Mouse (Mus musculus): Measurements from ENCODE around the gene Atp6v1a. TPM values are rescaled to one million over a fixed set of nuclear protein-coding genes. Genes with fewer than 3 reads are reported as not detected.

The Atp6v1a gene
- total RNA-seq (2023): 22.0 TPM

DNA sequence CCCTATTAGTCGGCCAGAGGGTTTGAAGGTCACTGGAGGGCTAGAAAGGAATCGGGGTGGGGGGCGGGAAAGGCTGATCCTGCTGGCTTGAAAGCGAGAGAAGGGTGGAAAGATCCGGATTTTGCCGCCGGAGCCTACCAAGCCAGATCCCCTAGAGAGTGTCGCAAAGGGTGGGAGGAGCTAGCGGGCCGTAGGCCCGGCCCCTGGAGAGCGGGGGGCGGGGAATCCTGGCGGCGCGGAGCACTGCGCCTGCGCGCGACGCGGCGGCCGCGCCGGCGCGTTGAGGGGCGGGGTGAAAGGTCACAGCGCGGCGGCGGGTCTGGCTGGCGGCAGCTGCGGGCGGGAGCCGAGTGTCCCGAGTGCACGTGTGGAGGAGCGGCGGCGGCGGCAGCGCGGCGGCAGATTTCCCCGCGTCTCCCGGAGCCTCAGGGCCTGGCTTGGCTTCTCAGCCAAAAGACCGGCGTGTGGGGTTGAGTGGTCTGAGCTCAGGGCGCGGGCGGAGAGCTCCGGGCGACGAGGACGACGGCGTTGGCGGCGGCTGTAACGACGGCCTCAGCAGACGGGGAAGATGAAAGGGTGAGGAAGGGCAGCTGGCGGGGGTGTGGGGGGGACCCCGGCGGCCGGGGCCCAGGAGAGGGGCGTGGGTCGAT is at the start of gene Atp6v1a, which contains the start of gene Naa50:
Atp6v1a (minus strand) TSS at position 170 of the 650 bp plus-strand sequence.
Naa50 (plus strand) TSS at position 295 of the 650 bp plus-strand sequence.

DNA sequence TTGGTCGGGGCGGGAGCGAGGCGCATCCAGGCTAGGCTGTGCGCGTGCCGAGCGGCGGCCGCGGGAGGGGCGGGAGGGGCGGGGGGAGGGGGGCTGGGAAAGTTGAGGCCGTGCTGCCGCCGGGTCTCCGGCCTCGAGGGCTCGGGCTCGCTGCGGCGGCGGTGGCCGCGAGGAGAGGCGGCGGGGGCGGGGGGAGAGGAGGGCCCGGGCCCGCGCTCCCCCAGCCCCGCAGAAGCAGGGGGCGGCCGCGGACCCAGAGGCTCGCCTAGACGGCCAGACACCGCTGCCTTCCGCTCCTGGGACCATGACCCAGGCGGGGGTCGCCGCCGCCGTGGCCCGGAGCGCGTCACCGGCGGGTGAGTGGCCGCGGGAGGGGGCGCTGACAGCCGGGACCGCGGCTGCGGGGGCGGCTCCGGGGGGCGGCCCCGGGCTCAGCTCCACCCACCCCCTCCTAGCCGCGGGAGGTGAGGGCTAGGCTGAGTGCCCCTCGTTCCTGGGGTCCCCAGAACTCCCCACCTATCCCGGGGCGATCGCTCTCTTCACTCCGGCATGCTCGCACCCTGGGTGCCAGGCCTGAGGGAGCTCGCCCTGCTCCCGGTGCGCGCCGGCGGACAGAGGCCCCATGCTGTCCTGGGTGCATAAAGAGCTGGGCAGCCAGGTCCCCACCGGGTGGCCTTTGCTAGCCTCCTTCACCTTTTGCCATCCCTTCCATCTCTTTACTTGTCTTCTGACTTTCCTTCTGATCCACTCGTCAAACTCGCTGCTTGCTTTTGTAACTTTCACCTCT is 33.8 kb upstream of the Atp6v1a start, which contains the start of gene Usf3:
Usf3 (plus strand) TSS at position 92 of the 787 bp plus-strand sequence.

DNA sequence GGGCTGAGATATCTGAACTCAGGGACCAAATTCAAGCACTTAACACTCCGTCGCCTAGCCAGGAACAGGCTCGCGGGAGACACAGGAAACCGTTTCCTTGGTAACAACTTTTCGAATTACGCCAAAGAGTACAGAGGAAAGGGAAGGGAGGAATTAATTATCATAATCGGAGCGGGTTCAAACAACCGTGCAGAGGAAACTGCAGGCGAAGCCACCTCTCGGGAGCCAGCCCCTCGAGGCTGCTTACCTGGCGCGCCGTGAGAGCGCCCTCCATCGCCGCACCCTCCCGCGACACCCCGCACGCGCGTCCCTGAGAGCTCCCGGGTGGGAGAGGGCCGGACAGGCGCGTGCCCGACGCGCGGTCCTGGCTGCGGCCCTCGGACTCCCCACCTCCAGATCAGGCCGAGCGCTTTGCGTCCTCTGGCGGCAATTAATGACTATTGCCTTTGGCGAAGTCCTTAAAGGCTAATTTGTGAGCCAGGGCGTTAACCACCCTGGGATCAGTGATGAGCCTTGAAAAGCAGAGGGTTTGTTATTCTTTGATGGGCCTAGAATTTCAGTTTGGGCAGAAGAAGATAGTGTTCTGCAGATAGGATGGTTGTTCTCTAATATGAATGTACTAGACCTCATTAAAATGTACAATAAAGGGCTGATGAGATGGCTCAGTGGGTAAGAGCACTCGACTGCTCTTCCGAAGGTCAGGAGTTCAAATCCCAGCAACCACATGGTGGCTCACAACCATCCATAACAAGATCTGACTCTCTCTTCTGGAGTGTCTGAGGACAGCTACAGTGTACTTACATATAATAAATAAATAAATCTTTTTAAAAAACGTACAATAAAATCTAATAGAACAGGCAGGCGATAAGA is 76.2 kb downstream of the Atp6v1a start, which contains the start of gene Gramd1c:
Gramd1c (minus strand) TSS at position 321 of the 870 bp plus-strand sequence.

Other genes starting within 250 kb of the Atp6v1a start
- gene Ccdc191, start 249.9 kb downstream of the Atp6v1a start, total RNA-seq (2023): 4.0 TPM
- 66.6 TPM for gene Qtrt2, start 212.9 kb downstream of the Atp6v1a start, total RNA-seq (2023)
- 5.0 TPM for gene Zdhhc23, start 159.9 kb downstream of the Atp6v1a start, total RNA-seq (2023)
- 1.7 TPM for gene Gramd1c, start 76.4 kb downstream of the Atp6v1a start, total RNA-seq (2023)
- 34.8 TPM for gene Naa50, start 125 bp upstream of the Atp6v1a start, total RNA-seq (2023)
- gene Usf3, start 33.5 kb upstream of the Atp6v1a start, total RNA-seq (2023): 25.5 TPM
- gene Sidt1, start 193.5 kb upstream of the Atp6v1a start, total RNA-seq (2023): 193 TPM
- gene Spice1, start 207.4 kb upstream of the Atp6v1a start, total RNA-seq (2023): 91.3 TPM

Data from CD4-positive naive resting alpha-beta T cell, adult 57 days (primary cell).